16 mouse cellular contexts compared by ENCODE assay signal in the genomic region with DNA sequence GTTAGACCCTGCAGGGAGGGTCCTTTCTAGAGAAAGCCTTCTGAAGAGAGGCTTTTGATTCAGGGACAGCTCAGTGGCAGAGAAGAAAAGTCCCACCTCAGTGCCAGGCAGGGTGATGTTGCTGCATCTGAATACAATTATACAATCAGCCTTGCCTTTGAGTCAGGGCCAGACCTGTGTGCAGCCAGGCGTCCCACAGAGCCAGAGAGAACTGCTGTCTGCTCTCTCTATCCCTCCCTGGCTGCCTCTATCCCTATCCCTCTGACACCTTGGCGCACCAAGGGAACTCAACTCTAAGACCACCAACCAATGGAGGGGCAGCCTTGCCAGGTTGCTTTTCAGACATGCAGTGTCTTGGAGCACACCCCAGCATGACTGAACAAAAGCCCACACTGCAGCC. TPM values are rescaled to one million over a fixed set of nuclear protein-coding genes. Genes with fewer than 3 reads are reported as not detected.
DNase-seq lines count a peak whose midpoint lies in the region; ATAC-seq lines count a peak whose summit lies in the region.
"Had no signal": no experiment of that assay in that cellular context is flagged by ENCODE, and none has a peak within 500 bp of the region (broad histone marks: within the 10 kb centered on the region; RNA-seq: fewer than 3 reads in every experiment).

No protein-coding gene starts in this region.

- no peak for DNase-seq in cerebellum, postnatal 4 days (ENCODE audit: low spot score in 2 of 2)
- peak; percentile 70 for DNase-seq in cerebellum, adult 11-12 months
- DNase-seq in limb, embryonic 10.5 days (ENCODE audit: low spot score) = no peak
- no peak for DNase-seq in testis, postnatal 10 days (ENCODE audit: low spot score)
- DNase-seq in thymus, adult 18-20 months = no peak
- no peak for DNase-seq in adrenal gland, postnatal 14 days
- DNase-seq: heart, adult 2 months; lung, postnatal 36 days; spleen, adult 18-20 months had no signal

- H3K36me3 ChIP-seq in forebrain, embryonic 12.5 days (replicated peaks) = no peaks in the 10 kb centered on the region
- H3K36me3 ChIP-seq in limb, embryonic 10.5 days = no peaks in the 10 kb centered on the region

- no peak overlapping the region for H3K4me2 ChIP-seq in forebrain, embryonic 12.5 days

- H3K4me3 ChIP-seq in forebrain, embryonic 12.5 days (replicated peaks) = no peak overlapping the region
- H3K4me3 ChIP-seq in limb, embryonic 10.5 days = no peak overlapping the region
- H3K4me3 ChIP-seq: heart, adult 2 months had no signal

- H3K9ac ChIP-seq in forebrain, embryonic 12.5 days = no peak overlapping the region
- H3K9ac ChIP-seq: liver, embryonic 14.5 days had no signal

- H3K9me3 ChIP-seq in forebrain, embryonic 12.5 days = no peaks in the 10 kb centered on the region
- H3K9me3 ChIP-seq in limb, embryonic 10.5 days (replicated peaks) = 0 out of 2 replicates have a peak, but pooled peaks cover 4% of the 10 kb centered on the region

- peaks cover 42% of the 10 kb centered on the region for H3K4me1 ChIP-seq in forebrain, embryonic 12.5 days
- H3K4me1 ChIP-seq in limb, embryonic 10.5 days = peaks cover 16% of the 10 kb centered on the region

- H3K27ac ChIP-seq in forebrain, embryonic 12.5 days = peak overlapping the region; percentile 84
- H3K27ac ChIP-seq in limb, embryonic 10.5 days = peak overlapping the region; percentile 30; the same call in 1 of the 2 replicates
- H3K27ac ChIP-seq: heart, adult 2 months; kidney, postnatal 0 days; liver, embryonic 14.5 days had no signal

- WGBS in forebrain, embryonic 12.5 days = 28% methylated on average over 2 of the region's 2 CpGs
- WGBS in limb, embryonic 10.5 days = 60% methylated on average over 2 of the region's 2 CpGs

- peak; percentile 66 for ATAC-seq in cerebellum, adult (ENCODE audit: insufficient number of reproducible peaks, low FRiP score, low TSS enrichment)
- ATAC-seq in forebrain, embryonic 12.5 days (ENCODE audit: low FRiP score) = no peak

- no peaks in the 10 kb centered on the region for H3K27me3 ChIP-seq in forebrain, embryonic 12.5 days
- no peaks in the 10 kb centered on the region for H3K27me3 ChIP-seq in limb, embryonic 10.5 days (ENCODE audit: low read depth, poor library complexity, severe bottlenecking)

RNA-seq across cellular contexts. Expression of a gene that starts 52.2 kb away (rescaled TPM):
- polyA plus RNA-seq in forebrain, embryonic 12.5 days (2016; fragmentation: Nextera tagmentation; extraction: Ambion mirVana) = 0.57 and 0.65 TPM in 2 replicates
- not detected in 2 replicates for polyA plus RNA-seq in limb, embryonic 10.5 days (2016; fragmentation: Nextera tagmentation; extraction: Ambion mirVana)
- total RNA-seq in adrenal gland, postnatal 14 days (2021) = not detected in 2 replicates
- total RNA-seq: heart, adult 2 months; hematopoietic stem cell, adult 5-6 weeks; left cerebral cortex, postnatal 10 days had no signal
- polyA plus RNA-seq: frontal cortex, adult 2 months; heart, adult 2 months; kidney, postnatal 0 days; liver, embryonic 14.5 days had no signal
